Mouse (Mus musculus) liver, postnatal 0 days (tissue): ENCODE measurements around the gene Olfr1055. TPM values are rescaled to one million over a fixed set of nuclear protein-coding genes. Genes with fewer than 3 reads are reported as not detected.
"Not testable (repeated sequence)": the region's sequence is repeated elsewhere in the genome, so short reads cannot be mapped to it uniquely, and the experiment has no call there.

Experiments used
- ATAC-seq: fragments of 200-750 bp; cut with Nextera tagmentation; 2 replicates; pipeline ENCODE4 v1.8.0; 2017; ENCODE audit warnings: mild to moderate bottlenecking, moderate library complexity
- DNase-seq: peaks from one replicate; pipeline ENCODE4 v3.0.0-alpha.2; 2016
- H3K27ac ChIP-seq: fragments of 300-500 bp; sonication (generic); 2 replicates; pipeline ENCODE4 v1.5.1; 2014; ENCODE audit warnings: antibody characterized with exemption, moderate library complexity, mild to moderate bottlenecking, low read depth
- H3K27me3 ChIP-seq: fragments of 300-500 bp; sonication (generic); 2 replicates; pipeline ENCODE4 v1.6.1; 2014; ENCODE audit warnings: low read length, control low read depth, mixed read lengths; ENCODE audit not compliant: insufficient read depth
- H3K36me3 ChIP-seq: fragments of 300-500 bp; sonication (generic); replicated peaks from 2 replicates; pipeline ENCODE4 v1.6.1; 2014; ENCODE audit warnings: mild to moderate bottlenecking, control low read depth, low read length, moderate library complexity, mixed read lengths; ENCODE audit not compliant: insufficient read depth
- H3K4me1 ChIP-seq: fragments of 300-500 bp; sonication (generic); 2 replicates; pipeline ENCODE4 v1.6.1; 2014; ENCODE audit warnings: antibody characterized with exemption, mild to moderate bottlenecking, control low read depth; ENCODE audit not compliant: insufficient read depth
- H3K4me2 ChIP-seq: fragments of 300-500 bp; sonication (generic); 2 replicates; pipeline ENCODE4 v1.6.1; 2014; ENCODE audit warnings: low read depth, mild to moderate bottlenecking, low read length, moderate library complexity, mixed read lengths
- H3K4me3 ChIP-seq: fragments of 300-500 bp; sonication (generic); 2 replicates; pipeline ENCODE4 v1.5.1; 2014; ENCODE audit warnings: low read depth, low read length
- H3K9ac ChIP-seq: fragments of 300-500 bp; sonication (generic); replicated peaks from 2 replicates; pipeline ENCODE4 v1.6.1; 2014; ENCODE audit warnings: mild to moderate bottlenecking, moderate library complexity
- H3K9me3 ChIP-seq: fragments of 300-500 bp; sonication (generic); 2 replicates; pipeline ENCODE4 v1.6.1; 2016; ENCODE audit warnings: mild to moderate bottlenecking, control low read depth, low read length, mixed read lengths
- CTCF ChIP-seq: sonication (generic); IDR thresholded peaks from 2 replicates; pipeline ENCODE4 v1.5.1; 2016; ENCODE audit warnings: antibody characterized with exemption, low read depth
- EP300 ChIP-seq: IDR thresholded peaks from 2 replicates; pipeline ENCODE4 v1.6.1; 2016; ENCODE audit warnings: antibody characterized with exemption, low read depth, mild to moderate bottlenecking
- WGBS: fragments of 180-500 bp; shearing (Covaris S2); extraction: QIAGEN DNeasy Blood & Tissue Kit; methylation state at CpG from one replicate; pipeline ENCODE4 v1.1.7; 2014; ENCODE audit not compliant: insufficient replicate concordance; 5-methylcytosine and 5-hydroxymethylcytosine counted together
- polyA plus RNA-seq: library from polyadenylated mRNA; unstranded; fragments of >200 nt; fragmentation: Nextera tagmentation; extraction: Ambion mirVana; gene quantifications from 2 replicates; pipeline ENCODE4 v1.2.1, GENCODE M21; 2015

Olfr1055 gene
- not detected in 2 replicates for polyA plus RNA-seq

- Histone ChIP-seq H3K4me2 (no peak within 1 kb of the TSS), H3K9me3 (no peaks in the 10 kb centered on the region), H3K9ac (no peak within 1 kb of the TSS), H3K36me3 (no peaks in the 10 kb centered on the region), H3K4me1 (no peaks in the 10 kb centered on the region), H3K4me3 (no peak within 1 kb of the TSS), H3K27ac (no peak within 1 kb of the TSS), H3K27me3 (no peaks in the 10 kb centered on the region)
- ATAC-seq (no peak), DNase-seq (no peak)
- 74% methylated on average over 5 of the region's 5 CpGs for WGBS
- TF ChIP-seq CTCF: no peak
- TF ChIP-seq EP300: no peak
Observed at GRCm38 (mm10) chr2:86350184-86350583, at the start of gene Olfr1055. Gene Olfr1055, minus strand, starts transcription at chr2:86350284.

GRCm38 (mm10) chr2:86395114-86395513 lies 45.0 kb upstream of the Olfr1055 start:
- Histone ChIP-seq H3K27ac (no peak overlapping the region), H3K27me3 (no peaks in the 10 kb centered on the region), H3K9me3 (no peaks in the 10 kb centered on the region), H3K36me3 (no peaks in the 10 kb centered on the region), H3K4me3 (no peak overlapping the region), H3K4me1 (no peaks in the 10 kb centered on the region), H3K4me2 (no peak overlapping the region), H3K9ac (no peak overlapping the region)
- no peak for ATAC-seq
- WGBS: 66% methylated on average over 2 of the region's 2 CpGs
- TF ChIP-seq CTCF (no peak), EP300 (no peak)
- DNase-seq: no peak

- not testable (repeated sequence) for ATAC-seq, H3K27me3 ChIP-seq, H3K36me3 ChIP-seq, DNase-seq, H3K4me3 ChIP-seq, H3K4me1 ChIP-seq, H3K9me3 ChIP-seq, H3K9ac ChIP-seq, H3K27ac ChIP-seq, H3K4me2 ChIP-seq
Observed at GRCm38 (mm10) chr2:86388461-86388860, 38.4 kb upstream of the Olfr1055 start, which contains the start of gene Olfr1058. Gene Olfr1058, minus strand, starts transcription at chr2:86388561.

- no peaks in the 10 kb centered on the region for H3K27me3 ChIP-seq
- ATAC-seq: no peak
- H3K4me3 ChIP-seq: no peak within 1 kb of the TSS
Observed at GRCm38 (mm10) chr2:86378293-86378692, 28.2 kb upstream of the Olfr1055 start, which contains the start of gene Olfr1057. Gene Olfr1057, minus strand, starts transcription at chr2:86378393.

GRCm38 (mm10) chr2:86366342-86366741 lies 16.3 kb upstream of the Olfr1055 start:
- WGBS: no CpG with 5 or more reads among the region's 6 CpGs
- H3K36me3 ChIP-seq, H3K27ac ChIP-seq, ATAC-seq, H3K27me3 ChIP-seq, H3K9me3 ChIP-seq, H3K4me2 ChIP-seq, H3K4me3 ChIP-seq, H3K4me1 ChIP-seq, DNase-seq, H3K9ac ChIP-seq: not testable (repeated sequence)

More at GRCm38 (mm10) chr2:86378293-86378692, 28.2 kb upstream of the Olfr1055 start, which contains the start of gene Olfr1057:
- H3K4me1 ChIP-seq: no peaks in the 10 kb centered on the region
- H3K36me3 ChIP-seq: no peaks in the 10 kb centered on the region
- TF ChIP-seq EP300: no peak
- no peak for TF ChIP-seq CTCF
- H3K4me2 ChIP-seq: no peak within 1 kb of the TSS
- no peak for DNase-seq
- no peak within 1 kb of the TSS for H3K9ac ChIP-seq
- H3K9me3 ChIP-seq: no peaks in the 10 kb centered on the region
- no peak within 1 kb of the TSS for H3K27ac ChIP-seq

- Histone ChIP-seq H3K27ac (no peak within 1 kb of the TSS), H3K9me3 (no peaks in the 10 kb centered on the region), H3K27me3 (no peaks in the 10 kb centered on the region), H3K9ac (no peak within 1 kb of the TSS), H3K4me3 (no peak within 1 kb of the TSS), H3K4me2 (no peak within 1 kb of the TSS), H3K4me1 (no peaks in the 10 kb centered on the region), H3K36me3 (no peaks in the 10 kb centered on the region)
- ATAC-seq (no peak), DNase-seq (no peak)
- TF ChIP-seq EP300: no peak
- TF ChIP-seq CTCF: no peak
Observed at GRCm38 (mm10) chr2:86362369-86362768, 12.3 kb upstream of the Olfr1055 start, which contains the start of gene Olfr1056. Gene Olfr1056, minus strand, starts transcription at chr2:86362469.

- not testable (repeated sequence) for DNase-seq, H3K4me1 ChIP-seq, H3K27me3 ChIP-seq, H3K4me2 ChIP-seq, H3K9ac ChIP-seq, H3K36me3 ChIP-seq, H3K4me3 ChIP-seq, ATAC-seq, H3K27ac ChIP-seq, H3K9me3 ChIP-seq
- WGBS: 88% methylated on average over 1 of the region's 1 CpGs
Observed at GRCm38 (mm10) chr2:86351751-86352150, 1.7 kb upstream of the Olfr1055 start.
